Mouse (Mus musculus) liver, embryonic 12.5 days (tissue): ENCODE measurements around the gene Zpr1. TPM values are rescaled to one million over a fixed set of nuclear protein-coding genes. Genes with fewer than 3 reads are reported as not detected.

Source experiments
- ATAC-seq: fragments of 200-750 bp; cut with Nextera tagmentation; 2 replicates; pipeline ENCODE4 v1.8.0; 2017; ENCODE audit warnings: moderate number of reproducible peaks, mild to moderate bottlenecking, moderate library complexity
- H3K27ac ChIP-seq: fragments of 300-500 bp; sonication (generic); 2 replicates; pipeline ENCODE4 v1.5.1; 2016; ENCODE audit warnings: mild to moderate bottlenecking
- H3K27me3 ChIP-seq: fragments of 300-500 bp; sonication (generic); replicated peaks from 2 replicates; pipeline ENCODE4 v1.6.1; 2016; ENCODE audit warnings: mild to moderate bottlenecking, moderate library complexity
- H3K36me3 ChIP-seq: fragments of 300-500 bp; sonication (generic); 2 replicates; pipeline ENCODE4 v1.6.1; 2016; ENCODE audit warnings: mild to moderate bottlenecking, moderate library complexity
- H3K4me1 ChIP-seq: fragments of 300-500 bp; sonication (generic); 2 replicates; pipeline ENCODE4 v1.6.1; 2016
- H3K4me2 ChIP-seq: fragments of 300-500 bp; sonication (generic); 2 replicates; pipeline ENCODE4 v1.6.1; 2016; ENCODE audit warnings: mild to moderate bottlenecking, moderate library complexity
- H3K4me3 ChIP-seq: fragments of 300-500 bp; sonication (generic); 2 replicates; pipeline ENCODE4 v1.5.1; 2016; ENCODE audit warnings: mild to moderate bottlenecking, moderate library complexity
- H3K9ac ChIP-seq: fragments of 300-500 bp; sonication (generic); 2 replicates; pipeline ENCODE4 v1.6.1; 2016; ENCODE audit warnings: mild to moderate bottlenecking, moderate library complexity
- H3K9me3 ChIP-seq: fragments of 300-500 bp; sonication (generic); replicated peaks from 2 replicates; pipeline ENCODE4 v1.6.1; 2016; ENCODE audit warnings: mild to moderate bottlenecking, moderate library complexity
- WGBS: fragments of 180-500 bp; shearing (Covaris S2); methylation state at CpG from one replicate; pipeline ENCODE4 v1.1.7; 2016; ENCODE audit not compliant: insufficient replicate concordance; 5-methylcytosine and 5-hydroxymethylcytosine counted together
- polyA plus RNA-seq: library from polyadenylated mRNA; unstranded; fragments of >200 nt; fragmentation: Nextera tagmentation; extraction: Ambion mirVana; gene quantifications from 2 replicates; pipeline ENCODE4 v1.2.1, GENCODE M21; 2016

Zpr1 gene
- polyA plus RNA-seq, 1 experiment from 2014 or later: 56.0 TPM

DNA sequence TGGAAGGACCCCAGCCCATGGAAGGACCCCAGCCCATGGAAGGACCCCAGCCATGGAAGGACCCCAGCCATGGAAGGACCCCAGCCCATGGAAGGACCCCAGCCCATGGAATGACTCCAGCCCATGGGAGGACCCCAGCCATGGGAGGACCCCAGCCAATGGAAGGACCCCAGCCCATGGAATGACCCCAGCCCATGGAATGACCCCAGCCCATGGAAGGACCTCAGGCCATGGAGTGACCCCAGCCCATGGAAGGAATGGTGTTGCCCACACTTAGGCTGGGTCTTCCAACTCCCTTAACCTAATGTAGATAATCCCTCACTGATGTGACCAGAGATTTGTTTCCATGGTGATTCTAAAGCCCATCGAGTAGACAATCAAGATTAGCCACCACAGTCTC is 58.4 kb downstream of the Zpr1 start:
- Histone ChIP-seq H3K9ac (no peak overlapping the region), H3K4me3 (no peak overlapping the region), H3K27me3 (peaks cover 63% of the 10 kb centered on the region), H3K9me3 (no peaks in the 10 kb centered on the region), H3K36me3 (no peaks in the 10 kb centered on the region), H3K27ac (no peak overlapping the region), H3K4me1 (peaks cover 16% of the 10 kb centered on the region), H3K4me2 (no peak overlapping the region)
- ATAC-seq: no peak
- WGBS: 58% methylated on average over 1 of the region's 1 CpGs

Other genes starting within 250 kb of the Zpr1 start
- 1,440 and 1,454 TPM in 2 replicates for gene Apoa1, start 44.5 kb upstream of the Zpr1 start, polyA plus RNA-seq
- gene Apoc3, start 37.4 kb upstream of the Zpr1 start, polyA plus RNA-seq: 2.1 and 2.4 TPM in 2 replicates
- not detected in 2 replicates for gene Apoa4, start 32.4 kb upstream of the Zpr1 start, polyA plus RNA-seq
- gene Apoa5, start 4.4 kb upstream of the Zpr1 start, polyA plus RNA-seq: 0.25 and 0.33 TPM in 2 replicates
- 12.3 and 13.2 TPM in 2 replicates for gene Bud13, start 9.9 kb downstream of the Zpr1 start, polyA plus RNA-seq
- gene 4931429L15Rik, start 46.9 kb downstream of the Zpr1 start, polyA plus RNA-seq: not detected in 2 replicates